Mouse (Mus musculus) C2C12 (cell line): Measurements from ENCODE around the gene Lyrm7.

Experiments
- CEBPB ChIP-seq: IDR thresholded peaks from one replicate; pipeline ENCODE4 v1.6.1; 2011; ENCODE audit warnings: low read depth, mild to moderate bottlenecking, control low read depth, moderate library complexity
- CTCF ChIP-seq: IDR thresholded peaks from one replicate; pipeline ENCODE4 v1.5.1; 2011; ENCODE audit not compliant: control insufficient read depth, insufficient read depth, insufficient read length
- MAX ChIP-seq: IDR thresholded peaks from one replicate; pipeline ENCODE4 v1.6.1; 2011; ENCODE audit warnings: mild to moderate bottlenecking, control low read depth

GRCm38 (mm10) chr11:54840891-54841290 is 19.8 kb downstream of the Lyrm7 start:
- TF ChIP-seq CTCF (no peak), MAX (no peak), CEBPB (no peak)
